Mouse (Mus musculus) MEL (cell line): Measurements from ENCODE around the gene Pknox2.

Experiments used
- CTCF ChIP-seq, 3 experiments: IDR thresholded peaks in 2 of 3; conservative IDR thresholded peaks in 1 of 3; 2 replicates each; pipeline ENCODE4 v1.5.1; 2011 to 2012; ENCODE audit warnings: low read length in 3 of 3, low read depth in 2 of 3, mild to moderate bottlenecking in 2 of 3, improper control_type of control experiment in 1 of 3, inconsistent platforms in 1 of 3, mixed read lengths in 1 of 3, moderate library complexity in 1 of 3; ENCODE audit not compliant: control insufficient read depth in 1 of 3, insufficient read depth in 1 of 3, poor library complexity in 1 of 3, severe bottlenecking in 1 of 3
- EP300 ChIP-seq, 2 experiments: IDR thresholded peaks; 2 replicates each; pipeline ENCODE4 v1.6.1; 2011; ENCODE audit warnings: improper control_type of control experiment in 2 of 2, low read length in 2 of 2, low read depth in 1 of 2, mild to moderate bottlenecking in 1 of 2
- HCFC1 ChIP-seq: IDR thresholded peaks from 2 replicates; pipeline ENCODE4 v1.6.1; 2012; ENCODE audit warnings: low read depth, mild to moderate bottlenecking, inconsistent platforms, low read length, improper control_type of control experiment, moderate library complexity
- POLR2A ChIP-seq, 2 experiments: IDR thresholded peaks; 2 replicates each; pipeline ENCODE4 v1.6.1; 2011 to 2012; ENCODE audit warnings: low read length in 2 of 2, mild to moderate bottlenecking in 2 of 2, control low read depth in 1 of 2, improper control_type of control experiment in 1 of 2, low read depth in 1 of 2, moderate library complexity in 1 of 2; ENCODE audit not compliant: control insufficient read depth in 1 of 2, insufficient read depth in 1 of 2, poor library complexity in 1 of 2
- RCOR1 ChIP-seq: IDR thresholded peaks from 2 replicates; pipeline ENCODE4 v1.6.1; 2012; ENCODE audit warnings: low read depth, mild to moderate bottlenecking, inconsistent platforms, low read length, improper control_type of control experiment
- SMC3 ChIP-seq: IDR thresholded peaks from 2 replicates; pipeline ENCODE4 v1.6.1; 2011; ENCODE audit warnings: low read depth, low read length, improper control_type of control experiment
- TAL1 ChIP-seq: IDR thresholded peaks from 2 replicates; pipeline ENCODE4 v1.6.1; 2012; ENCODE audit warnings: mild to moderate bottlenecking, inconsistent platforms, low read length, moderate library complexity, mixed read lengths
- USF1 ChIP-seq: IDR thresholded peaks from 2 replicates; pipeline ENCODE4 v1.6.1; 2014; ENCODE audit warnings: low read depth, mild to moderate bottlenecking, inconsistent platforms, low read length, improper control_type of control experiment, moderate library complexity
- USF2 ChIP-seq, 2 experiments: IDR thresholded peaks; 2 replicates each; pipeline ENCODE4 v1.6.1; 2011 to 2012; ENCODE audit warnings: improper control_type of control experiment in 2 of 2, low read length in 2 of 2, borderline replicate concordance in 1 of 2, inconsistent platforms in 1 of 2, low read depth in 1 of 2, mild to moderate bottlenecking in 1 of 2; ENCODE audit not compliant: insufficient read depth in 1 of 2
- ZNF384 ChIP-seq: IDR thresholded peaks from 2 replicates; pipeline ENCODE4 v1.6.1; 2012; ENCODE audit warnings: low read depth, mild to moderate bottlenecking, inconsistent platforms, low read length, improper control_type of control experiment

DNA sequence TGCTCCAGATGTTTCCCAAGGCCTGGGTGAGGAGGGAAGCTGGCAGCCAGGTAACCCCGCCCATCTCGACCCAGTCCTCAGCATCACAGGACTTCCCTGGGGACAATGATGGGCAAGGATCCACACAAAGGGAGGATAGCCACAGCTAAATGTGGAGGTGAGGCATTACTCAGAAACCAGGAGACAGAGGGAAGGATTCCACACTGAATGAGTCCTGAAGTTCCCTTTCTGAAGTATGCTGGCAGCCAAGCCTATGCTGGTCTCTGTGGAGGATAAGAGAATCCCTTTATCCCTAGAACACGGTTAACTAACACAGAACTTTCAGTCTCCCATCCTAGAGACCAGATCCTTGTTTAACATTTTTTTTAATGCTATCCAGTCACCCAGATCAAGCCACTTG lies 40.8 kb upstream of the Pknox2 start:
- TF ChIP-seq CTCF (IDR thresholded peaks at IDR 0.05 in 2 of 3, conservative IDR thresholded peaks at IDR 0.05 in 1 of 3; ENCODE audit: control insufficient read depth in 1 of 3, insufficient read depth in 1 of 3, low read depth in 2 of 3, low read length in 3 of 3, poor library complexity in 1 of 3, severe bottlenecking in 1 of 3) = no peak
- no peak for TF ChIP-seq POLR2A (IDR thresholded peaks at IDR 0.05; ENCODE audit: control insufficient read depth in 1 of 2, insufficient read depth in 1 of 2, low read depth in 1 of 2, low read length in 2 of 2, poor library complexity in 1 of 2)
- TF ChIP-seq RCOR1 = no peak
- no peak for TF ChIP-seq USF2 (IDR thresholded peaks at IDR 0.05; ENCODE audit: borderline replicate concordance in 1 of 2, insufficient read depth in 1 of 2, low read depth in 1 of 2, low read length in 2 of 2)
- TF ChIP-seq ZNF384 = no peak
- TF ChIP-seq TAL1 = no peak
- TF ChIP-seq EP300 (IDR thresholded peaks at IDR 0.05; ENCODE audit: low read depth in 1 of 2, low read length in 2 of 2) = no peak
- TF ChIP-seq USF1 = no peak
- no peak for TF ChIP-seq HCFC1
- no peak for TF ChIP-seq SMC3
